Mouse (Mus musculus): ENCODE results near the gene Hdac9.

- TF ChIP-seq CTCF (conservative IDR thresholded peaks at IDR 0.05; ENCODE audit: insufficient read depth, insufficient read length, low read depth, low read length) (no peak), POLR2A (IDR thresholded peaks at IDR 0.05; ENCODE audit: low read depth, low read length) (no peak)
Observed at GRCm38 (mm10) chr12:34497702-34498101, 419.2 kb downstream of the Hdac9 start.
